Mouse (Mus musculus): ENCODE data around the gene Tm9sf2.

DNA sequence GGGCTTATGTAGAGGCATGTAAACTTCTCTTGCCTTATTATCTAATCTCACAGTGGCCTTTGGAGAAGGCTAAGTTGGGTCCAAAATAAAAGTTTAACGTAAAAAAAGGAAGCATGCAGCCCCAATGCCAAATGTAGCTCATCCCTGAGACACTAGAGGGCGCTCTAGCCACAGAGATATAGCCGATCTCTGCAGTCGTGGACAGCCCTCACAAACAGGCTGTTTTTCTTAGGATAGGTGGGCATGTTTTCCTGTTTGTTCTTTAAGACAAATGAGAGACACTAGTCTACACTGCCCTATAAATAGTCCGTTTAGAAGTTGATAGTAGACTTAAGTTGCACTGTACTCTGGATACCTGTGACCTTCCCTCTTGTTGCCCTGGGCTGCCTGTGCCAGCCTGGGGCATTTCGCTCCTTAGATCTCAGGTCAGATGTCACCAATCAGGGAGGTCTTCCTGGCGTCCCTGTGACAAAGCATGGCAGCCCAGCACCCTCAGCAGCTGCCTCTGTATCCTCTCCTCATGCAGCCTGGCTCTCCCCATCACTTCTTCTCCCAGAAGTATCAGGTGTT is 84.2 kb downstream of the Tm9sf2 start:
- TF ChIP-seq CTCF (IDR thresholded peaks at IDR 0.05; ENCODE audit: low read depth, low read length) (peak; percentile 92), POLR2A (IDR thresholded peaks at IDR 0.05; ENCODE audit: insufficient read depth, low read length) (no peak)
